Mouse (Mus musculus) left cerebral cortex, postnatal 25 days (tissue): ENCODE measurements around the gene Tmed1. TPM values are rescaled to one million over a fixed set of nuclear protein-coding genes. Genes with fewer than 3 reads are reported as not detected.
"Not testable (repeated sequence)": the region's sequence is repeated elsewhere in the genome, so short reads cannot be mapped to it uniquely, and the experiment has no call there.

ENCODE experiments used
- DNase-seq, 2 experiments: peaks; one replicate each; pipeline ENCODE4 v3.0.0; 2022; ENCODE audit warnings: low spot score in 2 of 2, mixed read lengths in 1 of 2
- intact Hi-C: fragments of 180-260 bp; cut with DNase I; formaldehyde crosslinking; loops from one replicate; pipeline ENCODE4 v1.15.1; 2025
- total RNA-seq, 2 experiments: library from RNA; stranded (reverse); gene quantifications; 2 replicates each; pipeline ENCODE4 v1.2.3; 2021

The Tmed1 gene
- total RNA-seq, 2 experiments from 2014 or later = 14.3 to 15.6 TPM

GRCm38 (mm10) chr9:21527100-21527801 is 17.2 kb upstream of the Tmed1 start:
- intact Hi-C loops = no loop called here
- DNase-seq = no peak

GRCm38 (mm10) chr9:21526634-21526944 is 16.5 kb upstream of the Tmed1 start:
- intact Hi-C loops = no loop called here
- DNase-seq = no peak

- no peak for DNase-seq
- intact Hi-C loops = no loop called here
Observed at GRCm38 (mm10) chr9:21525937-21526633, 16.0 kb upstream of the Tmed1 start, which contains the start of gene AB124611. AB124611 (plus strand) TSS chr9:21526176.

- intact Hi-C loops = no loop called here
- DNase-seq = no peak
Observed at GRCm38 (mm10) chr9:21525142-21525936, 15.3 kb upstream of the Tmed1 start.

GRCm38 (mm10) chr9:21518690-21519089 is 8.6 kb upstream of the Tmed1 start:
- intact Hi-C loops, DNase-seq: not testable (repeated sequence)

- no peak for DNase-seq
- intact Hi-C loops = no loop called here
Observed at GRCm38 (mm10) chr9:21517947-21518495, 8.0 kb upstream of the Tmed1 start.

GRCm38 (mm10) chr9:21513466-21513865 is 3.4 kb upstream of the Tmed1 start:
- intact Hi-C loops = no loop called here

GRCm38 (mm10) chr9:21511052-21511451 is 1.0 kb upstream of the Tmed1 start:
- DNase-seq = no peak
- intact Hi-C loops = loop anchor here (2.0 kb wide), 1 partner anchor 36 kb away; the partner anchor contains the start of gene Carm1

More at GRCm38 (mm10) chr9:21513466-21513865, 3.4 kb upstream of the Tmed1 start:
- no peak for DNase-seq

- no peak for DNase-seq
- intact Hi-C loops = loop anchor here (2.0 kb wide), 1 partner anchor 36 kb away; the partner anchor contains the start of gene Carm1
Observed at GRCm38 (mm10) chr9:21510689-21511015, 600 bp upstream of the Tmed1 start.

- no peak for DNase-seq
- intact Hi-C loops = no loop called here
Observed at GRCm38 (mm10) chr9:21508871-21509404, 1.1 kb downstream of the Tmed1 start.

- intact Hi-C loops = no loop called here
- DNase-seq = no peak
Observed at GRCm38 (mm10) chr9:21507753-21508430, 2.2 kb downstream of the Tmed1 start.

GRCm38 (mm10) chr9:21505767-21506166 is 4.3 kb downstream of the Tmed1 start:
- DNase-seq = no peak
- intact Hi-C loops = no loop called here

GRCm38 (mm10) chr9:21503352-21503751 is 6.7 kb downstream of the Tmed1 start:
- intact Hi-C loops = no loop called here
- no peak for DNase-seq

GRCm38 (mm10) chr9:21498284-21498902 is 11.7 kb downstream of the Tmed1 start:
- DNase-seq = no peak
- intact Hi-C loops = no loop called here

GRCm38 (mm10) chr9:21497664-21498063 is 12.4 kb downstream of the Tmed1 start:
- intact Hi-C loops = no loop called here
- no peak for DNase-seq

- intact Hi-C loops = no loop called here
Observed at GRCm38 (mm10) chr9:21497050-21497542, 13.0 kb downstream of the Tmed1 start.

GRCm38 (mm10) chr9:21496308-21497049 is 13.6 kb downstream of the Tmed1 start:
- intact Hi-C loops = no loop called here
- DNase-seq = no peak

More at GRCm38 (mm10) chr9:21497050-21497542, 13.0 kb downstream of the Tmed1 start:
- DNase-seq = peak in 1 of 2 experiments; percentile 41

- peak; percentile 43 to 71 for DNase-seq
- intact Hi-C loops = no loop called here
Observed at GRCm38 (mm10) chr9:21494726-21495125, 15.3 kb downstream of the Tmed1 start.
